Mouse (Mus musculus) embryonic fibroblast, embryonic 13.5 days (primary cell): ENCODE measurements around the gene Mael.

Experiments used
- CTCF ChIP-seq: IDR thresholded peaks from 2 replicates; pipeline ENCODE4 v1.5.1; 2011; ENCODE audit warnings: mild to moderate bottlenecking, control low read depth, low read length, moderate library complexity, borderline replicate concordance; ENCODE audit not compliant: insufficient read depth
- POLR2A ChIP-seq: IDR thresholded peaks from 2 replicates; pipeline ENCODE4 v1.6.1; 2011; ENCODE audit warnings: low read depth, mild to moderate bottlenecking, control low read depth, low read length, moderate library complexity

- TF ChIP-seq CTCF: no peak
- TF ChIP-seq POLR2A: no peak
Observed at GRCm38 (mm10) chr1:166282597-166283210, 44.2 kb upstream of the Mael start.
